8 mouse cellular contexts compared by ENCODE assay signal in genomic region chr13:95326611-95327344, GRCm38 (mm10). TPM values are rescaled to one million over a fixed set of nuclear protein-coding genes. Genes with fewer than 3 reads are reported as not detected.
A peak's percentile ranks its signal among the peaks of the same experiment; 100 is the strongest.
DNase-seq lines count a peak whose midpoint lies in the region; ATAC-seq and TF ChIP-seq lines count a peak whose summit lies in the region.

No protein-coding gene starts in this region.

- WGBS in lung, adult 2 months = 18% methylated on average over 21 of the region's 21 CpGs
- WGBS in embryonic facial prominence, embryonic 13.5 days = 4% methylated on average over 21 of the region's 21 CpGs
- 6% methylated on average over 21 of the region's 21 CpGs for WGBS in intestine, postnatal 0 days
- 5% methylated on average over 21 of the region's 21 CpGs for WGBS in midbrain, embryonic 16.5 days

- TF ChIP-seq CTCF in lung, adult 2 months (IDR thresholded peaks at IDR 0.05; ENCODE audit: insufficient read depth, low read length) = no peak
- TF ChIP-seq CTCF in intestine, postnatal 0 days (IDR thresholded peaks at IDR 0.05; ENCODE audit: low read depth) = no peak

- H3K27me3 ChIP-seq in embryonic facial prominence, embryonic 13.5 days = no peaks in the 10 kb centered on the region
- H3K27me3 ChIP-seq in intestine, postnatal 0 days (replicated peaks; ENCODE audit: control insufficient read depth, insufficient read depth, low read length) = no peaks in the 10 kb centered on the region
- no peaks in the 10 kb centered on the region for H3K27me3 ChIP-seq in midbrain, embryonic 16.5 days (ENCODE audit: control insufficient read depth, insufficient read depth, low read depth, low read length)

- peak overlapping the region; percentile 26 for H3K4me3 ChIP-seq in lung, adult 2 months (replicated peaks; ENCODE audit: extremely low read depth, low read depth, low read length)
- H3K4me3 ChIP-seq in embryonic facial prominence, embryonic 13.5 days = peak overlapping the region; percentile 79
- H3K4me3 ChIP-seq in intestine, postnatal 0 days (ENCODE audit: low read depth, low read length) = peak overlapping the region; percentile 95
- H3K4me3 ChIP-seq in midbrain, embryonic 16.5 days (ENCODE audit: low read depth, low read length) = peak overlapping the region; percentile 87

- H3K9ac ChIP-seq in embryonic facial prominence, embryonic 13.5 days = peak overlapping the region; percentile 98
- H3K9ac ChIP-seq in intestine, postnatal 0 days (ENCODE audit: low read depth, low read length) = peak overlapping the region; percentile 100
- peak overlapping the region; percentile 68 for H3K9ac ChIP-seq in midbrain, embryonic 16.5 days (ENCODE audit: low read depth, low read length)

- peak overlapping the region; percentile 99 for H3K27ac ChIP-seq in embryonic facial prominence, embryonic 13.5 days
- H3K27ac ChIP-seq in intestine, postnatal 0 days (ENCODE audit: low read depth, low read length) = peak overlapping the region; percentile 100
- H3K27ac ChIP-seq in midbrain, embryonic 16.5 days (ENCODE audit: low read length) = peak overlapping the region; percentile 70

- peaks cover 4% of the 10 kb centered on the region; the same call in 1 of the 2 replicates for H3K36me3 ChIP-seq in embryonic facial prominence, embryonic 13.5 days
- no peaks in the 10 kb centered on the region for H3K36me3 ChIP-seq in intestine, postnatal 0 days (ENCODE audit: control insufficient read depth, insufficient read depth)
- no peaks in the 10 kb centered on the region for H3K36me3 ChIP-seq in midbrain, embryonic 16.5 days (ENCODE audit: control insufficient read depth, insufficient read depth, low read length)

- 0 out of 2 replicates have a peak, but pooled peaks cover 2% of the 10 kb centered on the region for H3K4me1 ChIP-seq in lung, adult 2 months (ENCODE audit: control insufficient read depth, insufficient read depth, low read length)
- peaks cover 30% of the 10 kb centered on the region for H3K4me1 ChIP-seq in embryonic facial prominence, embryonic 13.5 days
- H3K4me1 ChIP-seq in intestine, postnatal 0 days (replicated peaks; ENCODE audit: control insufficient read depth, insufficient read depth, low read length) = peaks cover 8% of the 10 kb centered on the region; the same call in 1 of the 2 replicates
- peaks cover 26% of the 10 kb centered on the region for H3K4me1 ChIP-seq in midbrain, embryonic 16.5 days (ENCODE audit: control insufficient read depth, insufficient read depth, low read length)

- H3K9me3 ChIP-seq in embryonic facial prominence, embryonic 13.5 days = no peaks in the 10 kb centered on the region
- no peaks in the 10 kb centered on the region for H3K9me3 ChIP-seq in intestine, postnatal 0 days (ENCODE audit: control insufficient read depth)
- no peaks in the 10 kb centered on the region for H3K9me3 ChIP-seq in midbrain, embryonic 16.5 days (replicated peaks; ENCODE audit: control insufficient read depth, low read length, poor library complexity, severe bottlenecking)

- peak overlapping the region; percentile 84 for H3K4me2 ChIP-seq in embryonic facial prominence, embryonic 13.5 days
- H3K4me2 ChIP-seq in intestine, postnatal 0 days (replicated peaks; ENCODE audit: low read depth) = peak overlapping the region; percentile 91
- peak overlapping the region; percentile 84 for H3K4me2 ChIP-seq in midbrain, embryonic 16.5 days (ENCODE audit: low read length)

- DNase-seq in lung, adult 2 months = no peak
- DNase-seq in lung, postnatal 14 days = no peak
- no peak for DNase-seq in gastrocnemius, adult 8-10 months (ENCODE audit: low spot score in 2 of 2)
- DNase-seq in layer of hippocampus, postnatal 25 days (ENCODE audit: extremely low spot score in 1 of 2, low spot score in 1 of 2) = no peak

- no peak for TF ChIP-seq POLR2A in lung, adult 2 months (IDR thresholded peaks at IDR 0.05; ENCODE audit: borderline replicate concordance, extremely low read depth, low read depth, low read length)

- ATAC-seq in embryonic facial prominence, embryonic 13.5 days (ENCODE audit: insufficient number of reproducible peaks, insufficient read depth, low FRiP score, low TSS enrichment, low read depth) = no peak; the same call in 1 of the 2 replicates
- ATAC-seq in intestine, postnatal 0 days = peak; percentile 44
- no peak for ATAC-seq in midbrain, embryonic 16.5 days
- ATAC-seq in inflammation-experienced regulatory T-cells, adult 6 months = no peak

RNA-seq across cellular contexts. Expression of gene Zbed3, which starts 3.4 kb away (rescaled TPM):
- 23.4 and 26.1 TPM in 2 replicates for polyA plus RNA-seq in lung, adult 2 months (2012; rRNA removed)
- 75.1 and 84.9 TPM in 2 replicates for polyA plus RNA-seq in embryonic facial prominence, embryonic 13.5 days (2015; fragmentation: Nextera tagmentation; extraction: Ambion mirVana)
- polyA plus RNA-seq in intestine, postnatal 0 days (2015; fragmentation: Nextera tagmentation; extraction: Ambion mirVana) = 19.6 and 20.9 TPM in 2 replicates
- polyA plus RNA-seq in midbrain, embryonic 16.5 days (2015; fragmentation: Nextera tagmentation; extraction: Ambion mirVana) = 30.2 and 35.5 TPM in 2 replicates
- 1 to 10 TPM; 3.2 to 5.3 (median 4.2) TPM for total RNA-seq in gastrocnemius, adult 8-10 months (2022)
- total RNA-seq in layer of hippocampus, postnatal 25 days (2021) = 10 to 100 TPM; 14.1 to 15.1 TPM
- polyA plus RNA-seq in inflammation-experienced regulatory T-cells, adult 6 months (2017; shearing (Covaris generic)) = 1 to 10 TPM; 1.2 to 3.7 (median 2.5) TPM

RNA-seq across cellular contexts. Expression of gene Aggf1, which starts 48.4 kb away (rescaled TPM):
- polyA plus RNA-seq in lung, adult 2 months (2012; rRNA removed) = 18.2 TPM in 2 replicates
- 37.2 and 38.8 TPM in 2 replicates for polyA plus RNA-seq in embryonic facial prominence, embryonic 13.5 days (2015; fragmentation: Nextera tagmentation; extraction: Ambion mirVana)
- 19.6 and 21.1 TPM in 2 replicates for polyA plus RNA-seq in intestine, postnatal 0 days (2015; fragmentation: Nextera tagmentation; extraction: Ambion mirVana)
- polyA plus RNA-seq in midbrain, embryonic 16.5 days (2015; fragmentation: Nextera tagmentation; extraction: Ambion mirVana) = 35.0 and 37.7 TPM in 2 replicates
- total RNA-seq in gastrocnemius, adult 8-10 months (2022) = 10 to 100 TPM; 15.6 to 19.1 (median 17.5) TPM
- total RNA-seq in layer of hippocampus, postnatal 25 days (2021) = 10 to 100 TPM; 49.3 TPM
- 10 to 100 TPM; 11.3 to 13.2 (median 11.9) TPM for polyA plus RNA-seq in inflammation-experienced regulatory T-cells, adult 6 months (2017; shearing (Covaris generic))

Comparison
In these comparisons a context has a peak if more than half of its experiments do, and no peak if none do; other contexts are left out.
1. H3K4me3 ChIP-seq: peak in every context shown above with its lines; median percentile 95 in intestine, postnatal 0 days; 87 in midbrain, embryonic 16.5 days; 79 in embryonic facial prominence, embryonic 13.5 days; 26 in lung, adult 2 months.